Mouse (Mus musculus) Patski (cell line): ENCODE results near the gene Kyat3. TPM values are rescaled to one million over a fixed set of nuclear protein-coding genes. Genes with fewer than 3 reads are reported as not detected.

Experiments used
- ATAC-seq: fragments of 100-300 bp; one replicate; pipeline ENCODE4 v1.8.0; 2021
- CTCF ChIA-PET: fragments of 350-600 bp; sonication (Branson Sonifier 250); formaldehyde crosslinking; loops from one replicate; lab custom pipeline; 2022; ENCODE audit warnings: inconsistent platforms; lab: Charles Lee
- POLR2A ChIA-PET: fragments of 350-600 bp; sonication (Branson Sonifier 250); formaldehyde crosslinking; loops from one replicate; lab custom pipeline; 2022; ENCODE audit warnings: antibody characterized with exemption, inconsistent platforms; lab: Charles Lee
- DNase-seq: peaks from one replicate; pipeline ENCODE4 v3.0.0-alpha.2; 2011; ENCODE audit warnings: low read depth, low spot score
- H3K27me3 ChIP-seq: fragments of 371-371 bp; one replicate; pipeline ENCODE4 v1.5.1; 2021
- CTCF ChIP-seq: fragments of 100-300 bp; IDR thresholded peaks from one replicate; pipeline ENCODE4 v1.5.1; 2021
- in situ Hi-C: fragments of 300-500 bp; cut with MboI; formaldehyde crosslinking; loops from 3 replicates; pipeline ENCODE4 v1.11.1; 2018; ENCODE audit warnings: low pct_unique_long_range_greater_than_20kb, mixed read lengths
- polyA plus RNA-seq: library from polyadenylated mRNA; unstranded; gene quantifications from one replicate; pipeline ENCODE4 v1.2.3, GENCODE M21; 2021

The Kyat3 gene
- polyA plus RNA-seq, 1 experiment from 2014 or later: 14.7 TPM

DNA sequence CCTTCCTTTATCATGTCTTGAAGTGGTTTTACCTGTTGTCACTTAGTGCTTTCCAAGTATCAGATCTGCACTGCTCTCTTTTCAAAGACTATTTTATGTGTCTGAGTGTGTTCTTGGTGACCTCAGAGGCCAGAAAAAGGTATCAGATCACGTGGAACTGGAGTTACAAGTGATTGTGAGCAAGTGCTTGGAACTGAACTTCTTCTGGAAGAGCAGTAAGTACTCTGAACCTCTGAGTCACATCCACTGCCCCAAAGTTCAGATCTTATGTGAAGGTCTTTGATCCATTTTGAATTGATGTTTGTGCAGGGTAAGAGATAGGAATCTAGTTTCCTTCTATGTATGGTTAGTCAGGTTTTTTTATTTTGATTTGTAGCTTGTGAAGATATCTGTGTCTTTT is 69.7 kb downstream of the Kyat3 start:
- in situ Hi-C loops: no loop called here
- DNase-seq (no peak), ATAC-seq (no peak)
- no peaks in the 10 kb centered on the region for H3K27me3 ChIP-seq
- CTCF ChIA-PET: interaction anchor here (1.5 kb wide), 1 partner anchor 9 kb away, joined by 5 read pairs; no protein-coding TSS in a partner anchor
- TF ChIP-seq CTCF: no peak
- POLR2A ChIA-PET: no interaction called here

DNA sequence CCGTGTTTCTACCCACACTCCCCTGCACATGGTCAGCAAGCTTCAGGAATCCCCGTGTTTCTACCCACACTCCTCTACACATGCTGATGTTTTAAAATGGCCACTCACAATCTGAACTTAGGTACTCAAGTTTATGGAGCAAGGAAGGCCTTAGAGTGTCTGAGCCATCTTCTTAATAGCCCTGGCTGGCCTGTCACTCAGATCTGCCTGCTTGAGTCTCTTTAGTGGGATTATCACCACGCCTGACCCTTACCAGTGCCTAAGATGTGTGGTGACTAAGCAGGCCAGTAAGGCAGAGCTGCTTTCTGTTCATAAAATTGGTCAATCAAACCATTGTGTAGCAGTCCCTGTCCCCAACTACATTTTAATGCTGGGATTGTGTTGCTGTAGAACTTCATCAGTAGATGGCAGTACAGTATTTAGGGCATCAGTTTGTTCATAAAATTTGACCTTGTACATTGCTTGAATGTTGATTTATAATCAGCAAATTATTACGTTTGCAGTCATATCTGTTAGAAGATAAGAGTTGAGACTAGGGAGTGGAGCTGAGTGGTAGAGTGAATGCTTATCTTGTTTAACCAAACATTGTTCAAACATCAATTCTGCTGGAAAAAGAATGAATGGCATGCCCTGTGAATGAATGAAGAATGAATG is 72.8 kb downstream of the Kyat3 start:
- ATAC-seq: no peak
- no peaks in the 10 kb centered on the region for H3K27me3 ChIP-seq
- in situ Hi-C loops: no loop called here
- POLR2A ChIA-PET: no interaction called here
- no peak for DNase-seq
- TF ChIP-seq CTCF: peak; percentile 28
- CTCF ChIA-PET: interaction anchor here (1.1 to 2.1 kb wide), 2 partner anchors 9 to 13 kb away, joined by 3 to 7 read pairs; no protein-coding TSS in a partner anchor

DNA sequence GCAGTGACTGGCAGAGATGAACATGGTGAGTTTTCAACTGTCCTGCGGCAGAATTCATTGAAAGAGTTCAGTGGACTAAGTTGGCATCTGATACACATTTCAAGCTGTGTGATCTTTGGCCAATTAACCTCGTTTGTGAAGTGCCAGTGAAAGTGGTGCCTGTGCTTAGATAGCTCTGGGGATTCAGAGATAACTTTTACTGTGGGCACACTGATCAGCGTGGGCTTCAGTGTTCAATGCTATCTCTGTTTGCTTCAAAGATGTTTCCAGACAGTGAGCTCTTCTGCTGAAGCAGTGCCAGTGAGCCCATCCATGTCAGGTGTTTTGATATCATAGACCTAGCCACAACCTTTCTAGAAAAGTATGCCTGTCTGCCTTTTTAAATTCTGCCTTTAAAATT is 76.4 kb downstream of the Kyat3 start:
- in situ Hi-C loops: loop anchor here (25.0 kb wide), 1 partner anchor 1610 kb away; no protein-coding TSS in a partner anchor
- CTCF ChIA-PET: interaction anchor here (1.0 to 2.4 kb wide), 3 partner anchors 10 to 147 kb away, joined by 3 to 10 read pairs (median 5); no protein-coding TSS in a partner anchor
- no peaks in the 10 kb centered on the region for H3K27me3 ChIP-seq
- ATAC-seq (no peak), DNase-seq (no peak)
- POLR2A ChIA-PET: interaction anchor here (0.6 kb wide), 1 partner anchor 121 kb away, joined by 4 read pairs; no protein-coding TSS in a partner anchor
- no peak for TF ChIP-seq CTCF

DNA sequence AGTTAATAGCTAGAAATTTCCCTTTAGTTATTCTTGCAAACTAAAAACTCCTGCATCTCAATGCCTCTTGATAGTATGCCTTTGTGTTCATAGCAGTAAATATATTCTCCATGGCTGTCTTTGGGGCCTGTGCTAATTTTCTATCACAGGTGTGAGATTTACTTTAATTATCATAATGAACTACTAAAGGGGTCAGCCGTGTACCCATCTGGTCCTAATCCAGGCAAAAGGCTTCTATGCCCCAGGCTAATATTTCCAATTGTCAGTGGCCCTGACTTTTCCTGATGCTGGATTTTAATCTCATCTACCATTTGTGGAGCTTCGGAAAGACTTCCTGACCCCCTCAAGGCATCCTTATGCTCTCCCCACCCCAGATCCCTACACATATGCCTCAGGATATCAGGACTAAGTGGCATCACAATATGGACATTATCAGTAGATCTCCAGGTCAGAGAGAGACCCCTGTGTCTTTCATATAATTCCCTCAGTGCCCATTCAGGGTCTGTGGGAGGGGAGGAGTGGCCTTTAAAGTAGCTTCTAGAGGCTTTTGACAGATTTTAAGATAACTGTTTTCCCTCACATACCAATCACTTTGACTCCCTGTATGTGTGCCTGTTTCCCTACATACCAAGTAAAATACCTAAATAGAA is 85.7 kb downstream of the Kyat3 start:
- TF ChIP-seq CTCF: no peak
- DNase-seq: no peak
- in situ Hi-C loops: loop anchor here (25.0 kb wide), 1 partner anchor 1601 kb away; no protein-coding TSS in a partner anchor
- ATAC-seq: no peak
- ChIA-PET CTCF (interaction anchor here (1.9 to 2.6 kb wide), 3 partner anchors 9 to 16 kb away, joined by 6 to 10 read pairs (median 7); no protein-coding TSS in a partner anchor), POLR2A (interaction anchor here (0.5 to 0.6 kb wide), 2 partner anchors 19 to 55 kb away, joined by 3 read pairs; no protein-coding TSS in a partner anchor)
- H3K27me3 ChIP-seq: no peaks in the 10 kb centered on the region

DNA sequence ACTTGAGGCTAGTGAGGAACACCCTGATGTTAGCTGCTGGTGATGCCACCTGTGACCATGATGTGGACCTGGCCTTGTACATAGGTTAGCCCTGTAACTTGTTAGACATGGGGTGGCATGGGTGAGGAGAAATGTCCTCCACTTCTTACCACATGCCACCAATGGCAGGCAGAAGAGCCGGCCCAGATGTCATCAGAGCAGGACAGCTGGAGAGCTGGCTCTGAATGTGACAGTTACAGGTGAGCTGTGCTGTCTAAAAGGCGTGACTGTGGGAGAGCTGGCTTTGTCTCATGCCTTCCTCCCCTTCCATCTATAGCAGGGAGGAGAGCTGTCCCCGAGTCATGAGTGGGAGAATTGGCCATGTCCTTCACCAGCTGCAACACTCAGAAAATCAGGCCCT is 94.7 kb downstream of the Kyat3 start:
- TF ChIP-seq CTCF: no peak
- H3K27me3 ChIP-seq: no peaks in the 10 kb centered on the region
- DNase-seq (no peak), ATAC-seq (no peak)
- ChIA-PET CTCF (interaction anchor here (1.4 to 5.6 kb wide), 2 partner anchors 14 to 16 kb away, joined by 4 to 28 read pairs; no protein-coding TSS in a partner anchor), POLR2A (no interaction called here)
- in situ Hi-C loops: loop anchor here (25.0 kb wide), 1 partner anchor 1592 kb away; no protein-coding TSS in a partner anchor

Other genes starting within 250 kb of the Kyat3 start
- gene Gbp5, start 207.1 kb upstream of the Kyat3 start, polyA plus RNA-seq: 0.13 TPM
- 2.3 TPM for gene Gbp7, start 170.7 kb upstream of the Kyat3 start, polyA plus RNA-seq
- gene Gbp3, start 141.0 kb upstream of the Kyat3 start, polyA plus RNA-seq: 2.1 TPM
- 4.1 TPM for gene Gbp2b, start 106.2 kb upstream of the Kyat3 start, polyA plus RNA-seq
- gene Gbp2, start 80.4 kb upstream of the Kyat3 start, polyA plus RNA-seq: 16.2 TPM
- 93.7 TPM for gene Gtf2b, start 64.0 kb downstream of the Kyat3 start, polyA plus RNA-seq
- 78.1 TPM for gene Pkn2, start 181.0 kb downstream of the Kyat3 start, polyA plus RNA-seq